Mouse (Mus musculus) heart, adult 2 months (tissue): ENCODE measurements around the gene Tmem254b. TPM values are rescaled to one million over a fixed set of nuclear protein-coding genes. Genes with fewer than 3 reads are reported as not detected.
"Not testable (repeated sequence)": the region's sequence is repeated elsewhere in the genome, so short reads cannot be mapped to it uniquely, and the experiment has no call there.

Experiments
- DNase-seq, 2 experiments: peaks; one replicate each; pipeline ENCODE4 v3.0.0; 2021
- H3K27ac ChIP-seq: fragments of 200-600 bp; 2 replicates; pipeline ENCODE4 v1.8.1; 2022
- H3K27me3 ChIP-seq: fragments of 200-500 bp; 2 replicates; pipeline ENCODE4 v1.6.1; 2012; ENCODE audit warnings: mild to moderate bottlenecking, low read length, inconsistent platforms, mixed read lengths; ENCODE audit not compliant: control insufficient read depth, insufficient read depth
- H3K36me3 ChIP-seq: fragments of 200-500 bp; 2 replicates; pipeline ENCODE4 v1.6.1; 2012; ENCODE audit warnings: low read length, inconsistent platforms; ENCODE audit not compliant: control insufficient read depth, insufficient read depth
- H3K4me1 ChIP-seq: fragments of 200-500 bp; 2 replicates; pipeline ENCODE4 v1.6.1; 2011; ENCODE audit warnings: low read length; ENCODE audit not compliant: control insufficient read depth, insufficient read depth
- H3K4me3 ChIP-seq: fragments of 200-600 bp; 2 replicates; pipeline ENCODE4 v1.8.1; 2022
- H3K79me2 ChIP-seq: fragments of 200-500 bp; replicated peaks from 2 replicates; pipeline ENCODE4 v1.6.1; 2012; ENCODE audit warnings: mild to moderate bottlenecking, inconsistent platforms, low read length, moderate library complexity, mixed read lengths; ENCODE audit not compliant: control insufficient read depth, insufficient read depth
- H3K9ac ChIP-seq: fragments of 200-500 bp; 2 replicates; pipeline ENCODE4 v1.6.1; 2012; ENCODE audit warnings: low read depth, mild to moderate bottlenecking, control low read depth, inconsistent platforms, low read length, mixed read lengths
- WGBS: fragments of 180-500 bp; shearing (Covaris S2); methylation state at CpG from one replicate; pipeline ENCODE4 v1.1.7; 2018; 5-methylcytosine and 5-hydroxymethylcytosine counted together
- intact Hi-C: fragments of 180-260 bp; cut with DNase I; formaldehyde crosslinking; loops from one replicate; pipeline ENCODE4 v1.15.1; 2025
- polyA plus RNA-seq: library from polyadenylated mRNA; depleted of rRNA; stranded (reverse); fragments of >200 nt; gene quantifications from 2 replicates; pipeline ENCODE4 v1.2.3, GENCODE M21; 2012; rRNA removed
- total RNA-seq, 2 experiments: library from RNA; stranded (reverse); gene quantifications; 2 replicates each; pipeline ENCODE4 v1.2.3; 2021

The Tmem254b gene
- total and polyA plus RNA-seq, 3 experiments = 0.81 to 12.2 (median 2.0) TPM

GRCm38 (mm10) chr14:26175028-26175427, 31.8 kb downstream of the Tmem254b start:
- H3K4me1 ChIP-seq, H3K79me2 ChIP-seq, H3K27ac ChIP-seq, H3K9ac ChIP-seq, H3K27me3 ChIP-seq, DNase-seq, H3K36me3 ChIP-seq, intact Hi-C loops, H3K4me3 ChIP-seq: not testable (repeated sequence)
- no CpG with 5 or more reads among the region's 6 CpGs for whole genome bisulfite sequencing

- H3K4me3 ChIP-seq, H3K9ac ChIP-seq, H3K27me3 ChIP-seq, H3K36me3 ChIP-seq, H3K27ac ChIP-seq, H3K4me1 ChIP-seq, DNase-seq, H3K79me2 ChIP-seq, intact Hi-C loops: not testable (repeated sequence)
- no CpG with 5 or more reads among the region's 3 CpGs for WGBS
These were observed 32.9 kb downstream of the Tmem254b start for GRCm38 (mm10) chr14:26173955-26174354.

- H3K9ac ChIP-seq, H3K4me3 ChIP-seq, H3K27me3 ChIP-seq, H3K36me3 ChIP-seq, H3K79me2 ChIP-seq, DNase-seq, intact Hi-C loops, H3K4me1 ChIP-seq, H3K27ac ChIP-seq: not testable (repeated sequence)
- WGBS = no CpG with 5 or more reads among the region's 12 CpGs
These were observed 41.6 kb downstream of the Tmem254b start for GRCm38 (mm10) chr14:26165266-26165665.

- H3K4me3 ChIP-seq, H3K36me3 ChIP-seq, H3K27me3 ChIP-seq, H3K27ac ChIP-seq, H3K9ac ChIP-seq, DNase-seq, intact Hi-C loops, H3K79me2 ChIP-seq, H3K4me1 ChIP-seq: not testable (repeated sequence)
- WGBS = no CpG with 5 or more reads among the region's 5 CpGs
These were observed 44.4 kb downstream of the Tmem254b start for GRCm38 (mm10) chr14:26162423-26162822.

- DNase-seq, H3K36me3 ChIP-seq, H3K4me1 ChIP-seq, H3K27ac ChIP-seq, intact Hi-C loops, H3K79me2 ChIP-seq, H3K9ac ChIP-seq, H3K4me3 ChIP-seq, H3K27me3 ChIP-seq: not testable (repeated sequence)
- no CpG with 5 or more reads among the region's 9 CpGs for WGBS
These were observed 45.7 kb downstream of the Tmem254b start for GRCm38 (mm10) chr14:26161156-26161555.

GRCm38 (mm10) chr14:26156032-26156431, 50.8 kb downstream of the Tmem254b start:
- DNase-seq, H3K9ac ChIP-seq, H3K27me3 ChIP-seq, H3K4me3 ChIP-seq, H3K36me3 ChIP-seq, H3K4me1 ChIP-seq, H3K27ac ChIP-seq, intact Hi-C loops, H3K79me2 ChIP-seq: not testable (repeated sequence)
- WGBS = no CpG with 5 or more reads among the region's 7 CpGs

Other genes starting within 250 kb of the Tmem254b start
- not detected for gene Duxbl1, start 228.5 kb downstream of the Tmem254b start, total RNA-seq
- gene Duxbl1, start 228.5 kb downstream of the Tmem254b start, polyA plus RNA-seq = 0.23 TPM in 1 of 2 replicates, not detected in the other
- gene Gm9780, start 164.3 kb downstream of the Tmem254b start, total RNA-seq = 10 to 100 TPM; 15.9 to 20.6 TPM
- 62.6 and 76.8 TPM in 2 replicates for gene Gm9780, start 164.3 kb downstream of the Tmem254b start, polyA plus RNA-seq
- 1 to 10 TPM; 4.6 to 5.1 TPM for gene Tmem254c, start 139.7 kb downstream of the Tmem254b start, total RNA-seq
- not detected in 2 replicates for gene Tmem254c, start 139.7 kb downstream of the Tmem254b start, polyA plus RNA-seq
- gene Cphx2, start 125.5 kb downstream of the Tmem254b start, total RNA-seq = not detected
- gene Cphx2, start 125.5 kb downstream of the Tmem254b start, polyA plus RNA-seq = not detected in 2 replicates
- gene Cphx3, start 124.7 kb downstream of the Tmem254b start, total RNA-seq = not detected
- not detected in 2 replicates for gene Cphx3, start 124.7 kb downstream of the Tmem254b start, polyA plus RNA-seq
- not detected for gene Duxbl2, start 88.7 kb downstream of the Tmem254b start, total RNA-seq
- 0.27 TPM in 1 of 2 replicates, not detected in the other for gene Duxbl2, start 88.7 kb downstream of the Tmem254b start, polyA plus RNA-seq
- gene Plac9b, start 24.6 kb downstream of the Tmem254b start, total RNA-seq = 10 to 100 TPM; 36.0 to 37.7 TPM
- gene Plac9b, start 24.6 kb downstream of the Tmem254b start, polyA plus RNA-seq = 43.4 and 81.1 TPM in 2 replicates
- not detected for gene Duxbl3, start 50.9 kb upstream of the Tmem254b start, total RNA-seq
- 0.10 and 0.29 TPM in 2 replicates for gene Duxbl3, start 50.9 kb upstream of the Tmem254b start, polyA plus RNA-seq